Mouse (Mus musculus) testis, adult 2 months (tissue): Measurements from ENCODE around the gene Fntb.

Experiments used
- CTCF ChIP-seq: fragments of 200-500 bp; IDR thresholded peaks from 2 replicates; pipeline ENCODE4 v1.5.1; 2012; ENCODE audit warnings: low read depth, mild to moderate bottlenecking, inconsistent platforms, low read length, moderate library complexity; ENCODE audit not compliant: control insufficient read depth, insufficient read depth, insufficient replicate concordance
- POLR2A ChIP-seq: fragments of 200-500 bp; IDR thresholded peaks from 2 replicates; pipeline ENCODE4 v1.6.1; 2012; ENCODE audit warnings: low read depth, mild to moderate bottlenecking, inconsistent platforms, low read length, moderate library complexity; ENCODE audit not compliant: control insufficient read depth

DNA sequence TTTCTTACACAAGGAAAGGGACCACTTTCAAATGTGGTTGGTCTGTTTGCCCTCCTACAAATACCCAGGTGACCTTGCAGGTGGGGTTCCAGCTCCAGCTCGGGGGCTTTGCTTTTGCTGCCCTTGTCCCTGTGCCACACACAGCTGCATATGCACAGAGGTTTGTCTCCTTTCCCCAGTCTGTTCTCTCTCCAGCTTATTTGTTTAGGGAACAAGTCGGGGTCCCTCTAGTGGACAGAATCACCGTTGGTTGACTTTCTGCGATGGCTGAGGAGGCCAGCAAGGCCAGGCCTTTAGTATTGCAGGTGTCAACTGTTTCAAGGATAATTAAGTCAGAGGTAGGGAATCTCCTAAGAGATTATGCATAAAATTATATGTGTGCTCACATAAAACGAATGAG is 113.9 kb downstream of the Fntb start:
- no peak for TF ChIP-seq POLR2A
- peak; percentile 20; the same call in 1 of the 2 replicates for TF ChIP-seq CTCF
